Mouse (Mus musculus): Measurements from ENCODE around the gene Ccdc138. TPM values are rescaled to one million over a fixed set of nuclear protein-coding genes. Genes with fewer than 3 reads are reported as not detected.

The Ccdc138 gene
- 4.0 and 4.4 TPM in 2 replicates for polyA plus RNA-seq (2012; ENCODE audit: insufficient read depth, insufficient read length, missing spikeins)

- Histone ChIP-seq H3K4me1 (ENCODE audit: control insufficient read depth, insufficient read depth, insufficient read length, low read length) (no peaks in the 10 kb centered on the region; the same call in 1 of the 2 replicates), H3K27ac (replicated peaks; ENCODE audit: low read depth, low read length) (peak within 1 kb of the TSS; percentile 88), H3K4me3 (ENCODE audit: insufficient read depth, low read depth, low read length) (peak within 1 kb of the TSS; percentile 89)
These were observed at the start of gene Ccdc138 for GRCm38 (mm10) chr10:58497320-58498284. Gene Ccdc138 (plus strand): TSS chr10:58497948.

DNA sequence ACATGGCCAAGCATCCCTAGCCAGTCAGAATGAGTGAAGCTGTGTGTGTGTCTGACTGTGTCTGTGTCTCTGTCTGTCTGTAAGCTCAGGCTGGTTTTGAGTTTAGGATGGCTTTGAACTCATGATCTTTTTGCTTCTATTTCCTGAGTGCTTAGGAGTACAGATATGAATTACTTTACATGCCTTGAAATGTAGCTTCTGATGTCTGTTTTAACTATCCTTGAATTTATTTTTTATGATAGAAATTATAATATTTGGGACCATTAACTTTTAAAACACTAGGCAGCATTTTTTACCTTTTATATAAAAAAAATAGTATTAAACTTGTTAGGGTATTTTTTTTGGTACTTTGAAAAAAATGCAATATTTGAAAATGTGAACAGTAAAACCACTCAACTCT, 46.2 kb upstream of the Ccdc138 start:
- Histone ChIP-seq H3K27ac (replicated peaks; ENCODE audit: low read depth, low read length) (no peak overlapping the region), H3K4me3 (ENCODE audit: insufficient read depth, low read depth, low read length) (no peak overlapping the region), H3K4me1 (ENCODE audit: control insufficient read depth, insufficient read depth, insufficient read length, low read length) (no peaks in the 10 kb centered on the region)

GRCm38 (mm10) chr10:58452185-58452584, 45.6 kb upstream of the Ccdc138 start:
- H3K4me1 ChIP-seq (ENCODE audit: control insufficient read depth, insufficient read depth, insufficient read length, low read length), result no peaks in the 10 kb centered on the region
- no peak overlapping the region for H3K4me3 ChIP-seq (ENCODE audit: insufficient read depth, low read depth, low read length)
- H3K27ac ChIP-seq (replicated peaks; ENCODE audit: low read depth, low read length), result no peak overlapping the region

- no peak overlapping the region for H3K27ac ChIP-seq (replicated peaks; ENCODE audit: low read depth, low read length)
- no peak overlapping the region for H3K4me3 ChIP-seq (ENCODE audit: insufficient read depth, low read depth, low read length)
- H3K4me1 ChIP-seq (ENCODE audit: control insufficient read depth, insufficient read depth, insufficient read length, low read length), result no peaks in the 10 kb centered on the region
These were observed 37.9 kb upstream of the Ccdc138 start for GRCm38 (mm10) chr10:58459896-58460295.

GRCm38 (mm10) chr10:58477086-58477755, 20.5 kb upstream of the Ccdc138 start:
- Histone ChIP-seq H3K27ac (replicated peaks; ENCODE audit: low read depth, low read length) (no peak overlapping the region), H3K4me3 (ENCODE audit: insufficient read depth, low read depth, low read length) (no peak overlapping the region), H3K4me1 (ENCODE audit: control insufficient read depth, insufficient read depth, insufficient read length, low read length) (no peaks in the 10 kb centered on the region)

GRCm38 (mm10) chr10:58478071-58478578, 19.6 kb upstream of the Ccdc138 start:
- Histone ChIP-seq H3K27ac (replicated peaks; ENCODE audit: low read depth, low read length) (no peak overlapping the region), H3K4me1 (ENCODE audit: control insufficient read depth, insufficient read depth, insufficient read length, low read length) (no peaks in the 10 kb centered on the region), H3K4me3 (ENCODE audit: insufficient read depth, low read depth, low read length) (no peak overlapping the region)

GRCm38 (mm10) chr10:58479954-58480490, 17.7 kb upstream of the Ccdc138 start:
- no peaks in the 10 kb centered on the region for H3K4me1 ChIP-seq (ENCODE audit: control insufficient read depth, insufficient read depth, insufficient read length, low read length)
- no peak overlapping the region for H3K27ac ChIP-seq (replicated peaks; ENCODE audit: low read depth, low read length)
- H3K4me3 ChIP-seq (ENCODE audit: insufficient read depth, low read depth, low read length), result no peak overlapping the region

DNA sequence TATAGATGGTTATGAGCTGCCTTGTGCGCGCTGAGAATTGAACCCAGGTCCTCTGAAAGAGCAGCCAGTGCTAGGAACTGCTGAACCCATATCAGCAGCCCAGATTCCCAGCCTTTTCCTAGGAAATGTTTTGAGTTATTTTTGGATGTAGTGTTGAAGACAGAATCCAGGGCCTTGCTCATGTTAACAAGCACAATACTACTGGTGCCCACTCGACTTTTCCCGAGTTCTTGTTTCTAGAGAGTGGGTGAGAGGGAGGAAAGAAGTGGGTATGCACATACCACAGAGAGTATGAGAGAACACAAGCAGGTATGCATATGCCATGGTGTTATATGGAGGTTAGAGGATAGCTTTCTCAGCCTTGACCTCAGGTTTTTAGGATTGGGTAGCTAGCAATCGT, 6.7 kb upstream of the Ccdc138 start:
- no peak overlapping the region for H3K27ac ChIP-seq (replicated peaks; ENCODE audit: low read depth, low read length)
- no peaks in the 10 kb centered on the region for H3K4me1 ChIP-seq (ENCODE audit: control insufficient read depth, insufficient read depth, insufficient read length, low read length)
- no peak overlapping the region for H3K4me3 ChIP-seq (ENCODE audit: insufficient read depth, low read depth, low read length)

DNA sequence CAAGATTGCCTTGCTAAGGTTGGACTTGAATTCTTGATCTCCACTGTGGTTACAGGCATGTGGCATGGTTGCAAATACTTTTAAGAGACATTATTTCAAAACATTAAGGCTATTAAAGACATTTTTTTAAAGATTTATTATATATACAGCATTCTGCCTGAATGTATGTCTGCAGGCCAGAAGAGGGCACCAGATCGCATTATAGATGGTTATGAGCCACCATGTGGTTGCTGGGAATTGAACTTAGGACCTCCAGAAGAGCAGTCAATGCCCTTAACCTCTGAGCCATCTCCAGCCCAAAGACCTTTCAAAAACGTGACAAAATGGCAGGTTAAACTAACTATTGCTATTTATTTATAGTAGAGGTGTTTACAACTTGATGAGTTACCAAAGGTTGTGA, 2.1 kb upstream of the Ccdc138 start:
- Histone ChIP-seq H3K27ac (replicated peaks; ENCODE audit: low read depth, low read length) (no peak overlapping the region), H3K4me1 (ENCODE audit: control insufficient read depth, insufficient read depth, insufficient read length, low read length) (no peaks in the 10 kb centered on the region; the same call in 1 of the 2 replicates), H3K4me3 (ENCODE audit: insufficient read depth, low read depth, low read length) (no peak overlapping the region)

DNA sequence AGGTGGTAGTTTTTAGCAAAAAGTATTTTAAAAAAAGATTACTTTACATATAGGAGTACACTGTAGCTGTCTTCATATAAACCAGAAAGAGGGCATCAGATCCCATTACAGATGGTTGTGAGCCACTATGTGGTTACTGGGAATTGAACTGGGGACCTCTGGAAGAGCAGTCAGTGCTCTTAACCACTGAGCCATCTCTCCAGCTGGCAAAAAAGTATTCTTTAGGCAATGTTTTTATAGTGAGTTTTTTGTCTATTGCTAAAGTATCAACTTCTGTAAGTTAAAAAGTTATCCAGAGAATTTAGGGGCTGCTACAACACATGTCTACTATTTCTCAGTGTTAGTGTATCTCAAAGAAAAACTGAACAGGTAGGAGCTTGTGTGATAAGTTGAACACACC, 1.0 kb upstream of the Ccdc138 start:
- Histone ChIP-seq H3K4me3 (ENCODE audit: insufficient read depth, low read depth, low read length) (peak overlapping the region; percentile 89), H3K4me1 (ENCODE audit: control insufficient read depth, insufficient read depth, insufficient read length, low read length) (no peaks in the 10 kb centered on the region; the same call in 1 of the 2 replicates), H3K27ac (replicated peaks; ENCODE audit: low read depth, low read length) (no peak overlapping the region; the same call in 1 of the 2 replicates)

- H3K27ac ChIP-seq (replicated peaks; ENCODE audit: low read depth, low read length), result peak overlapping the region; percentile 39; the same call in 1 of the 2 replicates
- peak overlapping the region; percentile 89 for H3K4me3 ChIP-seq (ENCODE audit: insufficient read depth, low read depth, low read length)
- no peaks in the 10 kb centered on the region; the same call in 1 of the 2 replicates for H3K4me1 ChIP-seq (ENCODE audit: control insufficient read depth, insufficient read depth, insufficient read length, low read length)
These were observed 768 bp downstream of the Ccdc138 start for GRCm38 (mm10) chr10:58498516-58498915.

GRCm38 (mm10) chr10:58529358-58529757, 31.6 kb downstream of the Ccdc138 start:
- H3K4me3 ChIP-seq (ENCODE audit: insufficient read depth, low read depth, low read length), result no peak overlapping the region
- 0 out of 2 replicates have a peak overlapping the region, but pooled peaks have one; percentile 34 for H3K27ac ChIP-seq (replicated peaks; ENCODE audit: low read depth, low read length)
- no peaks in the 10 kb centered on the region for H3K4me1 ChIP-seq (ENCODE audit: control insufficient read depth, insufficient read depth, insufficient read length, low read length)

GRCm38 (mm10) chr10:58530896-58531790, 33.4 kb downstream of the Ccdc138 start:
- Histone ChIP-seq H3K27ac (replicated peaks; ENCODE audit: low read depth, low read length) (no peak overlapping the region), H3K4me1 (ENCODE audit: control insufficient read depth, insufficient read depth, insufficient read length, low read length) (no peaks in the 10 kb centered on the region), H3K4me3 (ENCODE audit: insufficient read depth, low read depth, low read length) (no peak overlapping the region)

DNA sequence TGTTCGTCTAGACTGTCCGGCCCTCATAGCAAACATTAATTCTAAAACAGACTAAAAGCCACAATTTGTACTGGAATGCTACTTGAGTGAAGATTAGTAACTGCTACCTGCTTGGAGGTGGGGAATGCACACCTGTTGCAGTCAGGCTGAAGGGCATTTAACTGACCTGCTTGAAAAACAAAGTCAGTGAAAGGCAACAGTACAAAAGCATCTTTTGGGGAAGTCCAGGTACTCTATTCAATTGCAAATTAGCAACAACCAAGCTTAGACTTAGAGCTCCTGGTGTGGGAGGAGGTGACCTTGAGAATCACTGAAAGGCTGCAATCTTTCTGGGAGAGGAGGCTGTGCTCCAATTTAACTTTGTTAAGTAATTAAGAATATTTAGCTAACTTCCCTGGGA, 34.4 kb downstream of the Ccdc138 start:
- Histone ChIP-seq H3K27ac (replicated peaks; ENCODE audit: low read depth, low read length) (no peak overlapping the region), H3K4me3 (ENCODE audit: insufficient read depth, low read depth, low read length) (no peak overlapping the region), H3K4me1 (ENCODE audit: control insufficient read depth, insufficient read depth, insufficient read length, low read length) (no peaks in the 10 kb centered on the region)

All from brown adipose tissue, adult 24 weeks (tissue).